Mouse (Mus musculus) lung, postnatal 14 days (tissue): ENCODE results near the gene Tef.

Experiments
- DNase-seq: peaks from one replicate; pipeline ENCODE4 v3.0.0; 2021

The Tef gene

DNA sequence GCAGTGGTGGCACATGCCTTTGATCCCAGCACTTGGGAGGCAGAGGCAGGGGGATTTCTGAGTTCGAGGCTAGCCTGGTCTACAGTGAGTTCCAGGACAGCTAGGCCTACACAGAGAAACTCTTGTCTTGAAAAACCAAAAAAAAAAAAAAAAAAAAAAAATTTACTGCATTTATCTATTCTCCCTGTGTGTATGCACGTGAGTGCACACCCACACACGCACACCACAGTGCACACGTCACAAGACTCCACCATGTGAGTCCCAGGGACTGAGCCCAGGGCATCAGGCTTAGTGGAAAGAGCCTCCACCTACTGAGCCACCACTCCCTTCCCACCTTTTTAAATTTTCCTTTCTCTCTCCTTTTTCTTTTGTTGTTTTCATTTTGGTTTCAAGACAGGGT is 28.3 kb downstream of the Tef start:
- DNase-seq: no peak

DNA sequence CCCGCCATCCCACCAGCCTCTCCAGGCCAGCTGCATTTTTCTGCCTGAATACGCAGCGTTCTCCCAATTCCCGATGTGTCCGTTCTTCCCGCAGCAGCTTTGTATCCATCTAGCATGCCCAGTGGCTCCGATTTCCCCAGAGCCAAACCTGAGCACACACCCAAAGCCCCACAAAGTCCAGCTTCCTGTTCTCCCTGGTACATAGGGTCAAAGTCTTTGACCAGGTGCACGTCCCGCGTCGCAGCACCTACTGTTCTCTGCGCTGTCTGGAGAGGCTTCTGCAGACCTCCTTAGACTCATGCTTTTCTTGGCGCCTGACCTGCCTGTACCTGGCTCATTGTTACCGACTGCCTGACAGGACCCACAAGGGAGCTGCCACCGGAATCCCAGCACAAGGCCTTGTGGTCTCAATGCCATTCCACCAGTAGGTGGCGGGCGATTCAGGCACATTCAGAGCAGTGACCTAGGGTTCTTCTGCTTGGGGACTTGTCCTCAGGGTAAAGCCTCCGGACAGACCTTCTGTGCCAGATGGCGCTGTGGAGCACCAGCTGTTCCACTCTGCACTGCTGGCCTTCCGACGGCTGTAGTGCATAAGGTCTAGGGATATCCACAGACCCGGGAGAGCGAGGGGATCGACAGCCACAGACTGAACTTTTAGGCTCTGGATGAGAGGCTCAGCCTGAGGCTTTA is 29.1 kb downstream of the Tef start:
- peak; percentile 96 for DNase-seq

DNA sequence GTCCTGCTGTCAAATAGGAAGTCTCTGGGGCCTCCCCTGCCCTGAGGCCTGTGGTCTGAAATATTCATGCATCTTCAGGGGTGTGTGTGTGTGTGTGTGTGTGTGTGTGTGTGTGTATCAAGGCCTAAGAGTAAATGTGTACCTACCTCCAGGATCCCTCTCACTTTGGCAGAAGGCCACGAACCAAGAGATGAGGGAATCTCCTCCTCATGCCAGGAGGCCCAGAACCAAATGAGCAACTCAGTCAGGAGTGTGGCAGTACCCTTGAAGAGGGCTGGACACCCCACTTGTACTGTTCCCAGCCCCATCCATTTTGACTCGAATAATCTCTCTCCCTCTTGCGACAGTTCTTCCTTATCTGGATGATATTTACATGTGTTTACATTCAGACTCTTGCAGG is 30.0 kb downstream of the Tef start:
- no peak for DNase-seq

DNA sequence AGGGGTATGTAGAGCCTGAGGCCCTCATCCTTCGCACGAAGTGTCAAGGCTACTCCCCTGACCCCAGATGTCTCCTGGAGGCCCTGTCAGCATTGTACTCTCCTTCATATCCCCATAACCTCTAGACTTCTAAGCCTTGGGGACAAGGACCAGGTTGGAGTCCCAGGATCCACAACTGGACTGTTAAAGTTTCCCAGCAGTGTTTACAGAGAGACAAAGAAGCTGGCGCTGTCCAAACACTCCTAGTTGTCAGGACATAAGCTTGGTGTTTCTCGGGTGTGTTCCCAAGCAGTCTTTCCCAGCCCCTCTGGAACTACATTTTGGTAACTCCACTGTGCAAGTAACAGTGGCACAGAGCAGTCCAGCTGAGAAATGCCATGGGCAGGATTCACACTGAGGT is 31.3 kb downstream of the Tef start:
- DNase-seq: no peak

DNA sequence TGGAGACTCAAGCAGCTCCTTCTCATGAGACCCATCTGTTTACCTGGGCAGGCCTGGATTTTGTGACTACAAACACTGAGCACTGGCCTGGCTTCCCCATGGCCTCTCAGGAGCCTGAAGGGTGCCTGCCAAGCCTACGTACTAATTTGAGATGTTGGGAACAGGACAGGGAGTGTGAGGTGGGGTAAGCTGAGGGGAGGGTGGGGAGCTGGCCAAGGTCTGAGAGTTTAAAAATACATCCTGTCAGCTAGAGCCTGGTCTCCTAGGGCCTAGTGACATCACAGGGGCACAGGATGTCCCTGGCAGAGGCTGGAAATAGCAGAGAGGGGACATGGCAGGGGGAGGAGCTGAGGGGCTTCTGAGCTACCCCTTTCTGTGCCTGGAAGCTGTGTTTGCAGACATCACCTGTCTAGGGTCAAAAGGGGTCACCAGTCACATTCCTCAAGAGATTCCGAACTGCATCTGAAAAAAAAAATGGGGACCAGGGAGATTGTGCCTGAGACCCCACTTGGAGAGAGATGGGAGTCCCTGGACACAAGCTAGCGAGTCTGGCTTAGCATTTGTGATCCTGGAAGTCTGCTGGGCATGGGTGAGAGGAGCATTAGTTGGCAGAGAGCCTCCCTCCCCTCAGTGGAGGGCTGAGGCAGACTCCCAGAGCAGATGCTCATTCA is 32.1 kb downstream of the Tef start:
- DNase-seq: no peak

DNA sequence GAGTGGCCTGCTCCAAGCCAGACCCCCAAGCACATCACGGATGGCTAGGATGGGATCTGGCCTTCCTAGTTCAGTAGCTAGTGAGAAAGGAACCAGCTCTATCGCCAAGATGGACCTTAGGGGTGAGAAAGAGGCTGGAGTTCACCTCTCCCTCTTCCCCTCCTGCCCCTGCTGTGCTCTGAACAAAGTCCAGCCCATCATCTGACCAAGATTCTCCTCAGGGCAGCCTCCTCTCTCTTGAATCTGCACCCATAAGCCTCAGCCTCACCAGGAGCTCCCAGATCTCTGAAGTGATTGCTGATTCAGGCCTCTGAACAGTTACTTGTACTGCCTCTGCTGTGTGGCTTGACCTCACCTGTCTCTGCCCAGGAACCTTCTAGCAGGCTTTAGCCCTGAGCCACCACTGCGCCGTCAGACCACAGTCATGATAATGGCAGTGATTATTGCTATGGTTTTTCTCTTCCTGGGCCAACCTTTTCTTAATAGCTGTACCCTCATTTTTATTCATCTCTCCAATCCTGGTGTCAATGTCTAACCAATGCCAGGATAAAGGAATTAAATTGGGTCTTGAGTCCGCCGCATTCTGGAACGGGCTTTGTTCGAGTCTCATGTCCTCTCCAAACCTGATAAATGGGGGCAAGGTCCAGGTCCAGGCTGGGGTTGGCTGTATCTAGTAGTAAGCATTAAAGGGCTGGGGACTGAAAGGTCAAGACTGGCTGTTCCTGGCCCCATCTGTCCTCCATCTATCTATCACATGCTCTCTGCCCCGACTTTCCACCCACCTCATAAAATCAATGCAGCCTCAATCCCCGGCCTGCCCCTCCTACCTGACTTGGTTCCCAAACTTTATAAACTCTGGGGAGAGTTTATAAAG is 33.0 kb downstream of the Tef start:
- DNase-seq: no peak

DNA sequence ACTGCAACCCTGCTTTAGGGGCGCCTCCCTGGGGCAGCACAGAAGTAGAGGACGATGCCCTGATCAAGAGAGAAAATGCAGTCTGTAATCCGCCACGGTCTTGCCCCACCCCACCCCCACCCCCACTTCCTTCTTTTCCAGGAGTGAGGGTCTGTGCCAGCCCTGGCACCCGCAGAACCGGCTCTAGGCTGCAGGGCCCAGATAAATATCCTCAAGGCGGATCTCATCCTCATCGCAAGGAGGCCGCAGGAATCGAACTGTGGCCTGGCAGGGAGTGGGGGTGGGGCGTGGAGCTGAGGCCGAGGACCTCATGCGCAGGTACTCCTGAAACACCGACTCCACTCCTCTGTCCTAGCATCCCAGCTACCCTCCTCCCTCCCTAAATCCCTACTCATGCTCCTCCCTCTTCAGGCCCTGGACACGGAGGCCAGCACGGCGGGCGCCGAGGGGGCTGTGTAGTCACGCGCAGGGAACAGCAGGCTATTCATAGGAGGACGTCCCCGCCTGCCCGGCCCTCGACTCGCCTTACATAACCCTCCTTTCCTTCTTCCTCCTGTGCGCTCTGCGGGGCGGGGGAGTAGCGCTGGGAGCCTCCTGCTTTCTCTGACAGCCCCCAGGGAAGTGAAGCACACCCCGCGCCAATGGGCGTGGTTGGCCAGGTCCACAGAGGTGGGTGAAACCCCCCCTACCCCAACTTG is 34.1 kb downstream of the Tef start:
- DNase-seq: peak; percentile 88

DNA sequence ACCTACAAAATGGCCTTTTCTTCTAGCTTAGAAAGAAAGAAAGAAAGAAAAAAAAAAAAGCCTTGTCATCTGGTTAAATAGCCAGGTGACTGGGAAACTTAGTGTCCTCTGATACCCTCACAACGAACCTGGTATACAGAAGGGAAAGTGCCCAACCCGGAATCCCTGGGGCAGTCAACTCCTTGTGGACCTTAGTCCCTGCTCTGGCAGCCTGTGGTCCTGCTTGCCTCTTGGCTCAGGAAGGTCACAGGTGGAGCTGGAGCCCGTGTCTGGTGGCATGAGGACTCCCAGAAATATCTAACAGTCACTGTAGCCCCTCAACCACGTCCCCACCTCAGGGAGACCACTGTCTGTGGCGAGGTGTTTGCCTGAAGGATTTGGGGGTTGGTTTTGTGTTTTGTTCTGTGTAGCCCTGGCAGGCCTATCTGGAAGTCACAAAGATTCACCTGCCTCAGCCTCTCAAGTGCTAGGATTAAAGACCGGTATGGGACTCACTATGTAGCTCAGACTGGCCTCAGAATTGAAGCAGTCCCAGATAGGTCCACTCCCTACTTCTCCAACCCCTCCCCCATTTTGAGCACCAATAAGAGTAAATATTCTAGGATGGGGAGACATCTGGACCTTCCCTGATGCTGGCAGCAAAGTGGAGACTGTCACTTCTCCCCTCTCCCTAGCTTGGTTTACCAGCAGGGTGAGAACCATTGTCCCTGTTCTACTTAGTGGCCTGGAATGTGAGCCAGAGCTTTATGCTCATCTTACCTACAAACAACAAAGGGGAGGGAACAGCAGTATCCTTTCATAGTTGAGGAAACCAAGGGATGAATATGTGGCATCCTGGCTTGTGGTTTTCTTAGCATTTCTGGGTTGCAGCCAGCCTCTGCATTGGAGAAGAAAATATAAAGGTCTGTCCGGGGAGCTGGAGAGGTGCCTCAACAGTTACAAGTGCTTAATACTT is 35.0 kb downstream of the Tef start:
- DNase-seq: no peak

DNA sequence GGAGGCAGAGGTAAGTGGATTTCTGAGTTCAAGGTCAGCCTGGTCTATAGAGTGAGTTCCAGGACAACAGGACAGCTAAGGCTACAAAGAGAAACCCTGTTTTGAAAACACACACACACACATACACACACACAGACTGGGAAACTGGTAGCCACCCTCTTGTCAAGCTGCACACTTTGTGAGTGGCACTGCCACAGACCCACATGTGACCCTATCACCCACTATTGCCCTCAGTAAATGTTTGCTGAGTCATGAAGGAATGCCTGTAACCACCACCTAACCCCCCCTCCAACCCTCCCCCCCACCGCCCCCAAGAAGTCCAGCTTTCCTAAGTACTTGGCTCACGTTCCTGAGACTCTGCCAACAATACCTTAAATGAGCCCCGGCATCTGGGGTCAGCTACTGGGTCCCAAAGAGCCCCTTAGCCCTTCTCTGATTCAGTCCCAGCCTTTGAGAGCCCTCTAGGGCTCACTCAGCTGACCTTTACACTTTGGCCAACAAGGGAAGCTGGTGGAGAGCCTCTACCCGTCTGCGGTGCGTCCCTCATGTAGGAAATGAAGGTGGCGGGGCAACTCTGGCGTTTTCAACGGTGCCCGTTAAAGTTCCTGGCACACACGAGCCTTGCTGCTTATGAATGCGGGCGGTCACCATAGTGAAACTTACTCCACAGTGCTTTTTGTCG is 36.5 kb downstream of the Tef start:
- peak; percentile 48 for DNase-seq

DNA sequence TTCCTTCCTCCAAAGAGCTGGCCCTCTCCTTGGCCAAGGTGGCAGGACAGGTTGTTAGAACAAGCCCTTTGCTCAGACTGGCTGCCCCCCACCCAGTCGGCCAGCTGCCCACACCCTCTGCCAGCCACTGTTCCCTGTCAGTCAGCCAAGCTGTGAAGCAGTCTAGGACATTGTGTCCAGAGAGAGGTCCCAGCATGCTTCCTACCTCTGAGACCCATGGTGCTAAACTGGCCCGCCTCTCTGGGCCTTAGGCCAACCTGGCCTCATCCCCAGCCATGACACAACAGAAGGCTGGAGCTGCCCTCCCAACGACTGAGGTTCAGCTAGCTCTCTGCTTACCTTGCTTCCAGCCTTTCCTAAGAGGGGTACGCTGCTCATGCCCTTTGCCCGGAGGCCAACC is 37.4 kb downstream of the Tef start:
- peak; percentile 89 for DNase-seq

DNA sequence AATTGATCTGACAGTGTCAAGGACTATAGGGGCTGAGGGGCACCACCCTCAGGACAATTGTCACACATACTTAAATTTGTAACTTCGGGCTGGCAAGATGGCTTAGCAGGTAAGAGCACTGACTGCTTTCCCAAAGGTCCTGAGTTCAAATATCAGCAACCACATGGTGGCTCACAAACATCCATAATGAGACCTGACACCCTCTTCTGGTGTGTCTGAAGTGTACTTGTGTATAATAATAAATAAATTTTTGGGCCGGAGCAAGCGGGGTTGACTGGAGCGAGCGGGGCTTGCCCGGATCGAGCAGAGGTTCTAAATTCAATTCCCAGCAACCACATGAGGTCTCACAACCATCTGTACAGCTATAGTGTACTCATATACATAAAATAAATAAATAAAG is 38.1 kb downstream of the Tef start:
- DNase-seq: no peak

DNA sequence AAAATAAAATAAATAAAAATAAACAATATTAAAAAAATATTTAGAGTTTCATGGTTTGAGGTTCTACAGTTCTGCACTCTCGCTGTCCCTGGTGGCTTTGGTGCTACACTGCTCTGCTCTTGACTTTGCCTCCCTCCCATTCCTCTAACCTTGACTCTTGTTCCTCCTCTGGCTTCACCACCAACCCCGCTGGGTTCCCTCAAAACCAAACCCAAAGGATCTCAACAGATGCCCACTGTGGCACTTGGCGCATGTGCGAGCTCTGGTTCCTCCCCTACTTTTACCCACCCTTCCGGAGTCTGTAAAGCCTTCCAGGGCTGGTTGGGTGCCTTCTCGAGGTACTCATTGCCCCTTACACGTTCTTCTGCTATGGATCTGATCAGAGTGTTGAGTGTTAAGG is 40.1 kb downstream of the Tef start:
- DNase-seq: no peak

DNA sequence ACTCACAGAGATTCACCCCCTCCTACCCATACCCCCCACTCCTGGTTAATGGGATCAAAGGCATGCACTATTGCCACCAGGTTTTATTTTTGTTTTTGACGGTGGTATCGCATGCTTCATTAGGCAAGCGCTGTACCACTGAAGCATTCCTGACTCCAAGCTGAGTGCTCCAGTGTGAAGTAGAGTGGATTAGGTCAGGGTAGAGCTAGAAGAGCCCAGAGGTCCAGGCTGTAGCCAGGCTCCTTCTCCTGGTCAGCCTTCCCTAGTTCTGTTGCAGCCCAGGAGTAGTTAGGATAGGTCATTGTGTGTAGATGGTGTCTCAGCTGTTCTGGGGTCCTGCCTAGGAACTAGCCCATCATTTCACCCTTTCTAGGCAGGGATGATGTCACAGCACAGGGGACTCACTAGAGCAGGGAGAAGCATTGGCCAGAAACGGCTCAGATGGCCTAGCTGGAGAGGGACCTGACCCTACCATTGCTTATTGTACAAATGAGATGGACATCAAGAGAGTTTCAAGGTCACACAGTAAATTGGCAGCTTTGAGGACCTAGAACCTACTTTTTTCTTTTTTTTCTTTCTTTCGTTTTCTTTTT is 42.9 kb downstream of the Tef start:
- no peak for DNase-seq

DNA sequence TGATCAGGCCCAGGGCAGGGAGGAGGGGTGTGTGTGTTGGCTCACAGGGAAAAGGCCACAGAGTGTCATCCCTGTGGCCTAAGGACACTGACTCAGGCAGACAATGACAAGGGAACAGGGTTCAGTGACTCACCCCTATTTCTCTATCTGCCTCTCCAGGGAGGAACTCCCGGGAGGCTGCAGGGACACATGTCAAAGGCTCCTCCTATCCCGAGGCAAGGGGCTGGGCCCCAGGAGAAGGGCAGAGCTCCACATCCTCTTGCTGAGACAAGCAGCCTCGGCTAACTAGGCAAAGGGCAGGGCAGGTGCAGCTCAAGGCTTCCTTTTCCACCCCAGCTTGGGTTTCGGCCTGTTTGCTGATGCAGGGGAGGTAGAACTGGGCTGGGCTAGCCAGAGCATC is 43.5 kb downstream of the Tef start:
- DNase-seq: peak; percentile 42

DNA sequence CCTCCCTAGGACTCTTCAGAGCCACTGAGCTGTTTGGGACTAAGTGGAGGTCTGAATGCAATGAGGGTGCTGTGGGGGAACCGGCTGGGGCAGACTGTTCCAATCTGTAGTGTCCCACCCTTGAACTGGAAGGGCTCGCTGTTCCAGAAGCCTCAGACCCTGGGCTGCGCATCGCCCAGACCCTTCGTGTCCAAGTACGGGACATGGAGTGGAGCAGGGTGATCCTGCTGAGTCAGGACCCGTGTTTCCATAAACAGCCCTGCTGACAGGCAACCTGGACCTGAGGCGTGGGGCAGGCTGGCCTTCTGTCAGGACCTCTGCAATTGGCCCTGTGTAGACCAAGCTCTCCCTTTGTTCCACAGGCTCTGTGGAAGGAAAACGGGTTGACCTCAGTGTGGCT is 44.5 kb downstream of the Tef start:
- DNase-seq: no peak

DNA sequence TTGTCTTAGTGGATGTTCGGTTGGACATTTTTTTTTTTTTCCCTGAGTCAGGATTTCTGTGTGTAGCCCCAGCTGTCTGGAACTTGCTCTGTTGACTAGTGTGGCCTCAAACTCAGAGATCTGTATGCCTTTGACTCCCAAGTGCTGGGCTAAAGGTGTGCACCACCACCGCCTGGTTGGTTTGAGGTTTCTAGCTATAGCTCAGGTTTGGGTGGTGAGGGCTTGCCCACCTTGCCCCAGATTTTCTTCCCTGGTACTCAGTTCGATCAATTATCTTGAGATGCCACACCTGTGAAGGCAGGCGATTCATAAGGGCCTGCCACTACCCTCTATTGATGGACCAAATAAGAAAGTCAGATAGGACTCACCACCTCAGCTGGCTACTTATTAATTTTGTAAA is 44.9 kb downstream of the Tef start:
- no peak for DNase-seq

DNA sequence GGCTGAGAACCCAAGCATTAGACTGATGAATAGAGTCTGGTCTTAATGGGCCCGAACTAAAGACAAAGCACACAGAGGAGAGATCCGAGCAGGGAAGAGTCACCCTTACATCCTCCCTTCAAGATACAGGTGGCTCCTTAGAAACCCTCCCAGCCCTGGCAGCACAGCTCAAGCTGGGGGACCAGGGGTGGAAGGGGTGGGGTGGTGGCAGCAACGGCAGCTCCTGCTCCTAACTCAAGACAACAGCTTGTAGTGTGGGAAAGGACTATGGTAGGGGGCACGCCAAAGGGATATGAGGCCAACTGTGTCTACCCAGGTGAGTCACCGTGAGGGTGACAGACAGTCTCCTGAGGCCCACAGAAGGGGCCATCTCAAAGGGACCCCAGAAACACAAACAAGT is 45.6 kb downstream of the Tef start:
- DNase-seq: no peak

DNA sequence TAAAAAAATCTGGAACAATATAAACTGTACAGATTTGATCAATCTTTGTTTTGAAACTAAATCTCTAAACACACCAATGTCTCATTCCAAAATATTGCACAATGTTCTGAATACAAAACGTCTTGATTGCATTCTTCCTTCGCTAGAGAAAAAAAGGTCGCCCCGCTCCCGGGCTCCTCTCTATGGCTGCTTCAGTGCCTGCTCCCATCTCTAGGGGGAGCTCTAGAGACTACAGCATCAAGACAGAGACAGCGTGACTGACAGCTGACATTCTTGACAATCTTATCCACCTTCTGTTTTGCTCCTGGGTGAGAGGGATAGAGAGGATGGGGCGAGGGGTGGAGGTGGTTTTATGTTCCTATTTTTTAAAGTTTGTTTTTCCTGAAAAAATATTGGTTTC is 46.1 kb downstream of the Tef start:
- peak; percentile 74 for DNase-seq

DNA sequence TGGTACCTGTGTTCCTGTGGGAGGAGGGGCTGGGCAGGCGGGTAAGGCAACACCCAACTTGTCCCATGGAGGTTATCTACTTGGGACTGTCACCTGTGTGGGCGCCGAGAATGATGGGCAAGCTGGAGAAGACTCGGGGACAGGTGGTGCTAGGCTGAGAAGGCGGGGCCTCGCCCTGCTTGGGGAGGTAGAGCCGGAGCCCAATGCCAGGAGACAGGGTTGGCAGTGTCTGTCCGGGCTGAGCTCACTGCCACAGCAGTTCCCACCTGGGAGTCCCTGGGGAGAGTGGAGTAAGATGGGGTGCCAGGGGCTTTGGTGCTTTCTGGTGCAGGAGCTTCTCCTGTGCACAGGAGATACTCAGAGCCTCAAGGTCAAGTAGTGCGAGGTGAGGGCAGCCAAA is 46.9 kb downstream of the Tef start:
- no peak for DNase-seq

DNA sequence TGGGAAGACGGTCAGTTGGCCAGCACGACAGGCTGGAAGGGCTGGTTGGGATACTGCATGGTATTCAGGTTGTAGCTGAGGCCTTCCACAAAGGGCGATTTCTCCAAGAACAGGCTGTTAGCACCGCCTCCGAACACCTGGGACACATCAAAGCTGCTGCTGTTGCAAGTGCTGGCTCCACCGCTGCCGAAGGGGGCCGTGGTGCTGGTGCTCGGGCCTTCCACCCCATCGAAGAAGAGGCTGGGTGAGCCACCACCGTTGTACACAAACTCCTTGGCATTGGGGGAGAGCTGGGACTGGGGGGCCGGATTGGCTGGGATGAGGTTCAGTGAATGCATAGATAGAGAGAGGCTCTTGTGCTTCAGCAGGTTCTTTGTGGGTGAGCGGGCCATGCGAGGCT is 48.5 kb downstream of the Tef start:
- no peak for DNase-seq

DNA sequence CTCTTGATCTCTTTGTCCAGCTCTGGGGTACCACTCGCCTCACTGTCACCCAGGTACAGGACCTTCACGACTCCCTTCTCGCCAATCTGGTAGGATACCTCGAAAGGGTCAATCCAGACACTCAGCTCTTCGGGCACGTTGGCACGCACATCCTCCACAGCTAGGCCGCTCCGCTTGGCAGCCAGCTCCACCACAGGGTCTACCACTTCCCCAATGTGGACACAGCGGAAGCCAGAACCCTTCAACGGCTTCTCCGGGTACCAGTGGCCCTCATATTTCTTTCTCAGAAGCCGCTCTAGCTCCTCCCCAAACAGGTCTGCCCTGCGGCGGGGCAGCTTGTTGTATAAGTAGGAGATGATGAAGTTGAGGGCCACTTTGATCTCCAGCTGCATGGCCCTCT is 49.2 kb downstream of the Tef start:
- DNase-seq: no peak
